Mouse (Mus musculus) kidney, postnatal 36 days (tissue): ENCODE measurements around the gene Creb3l4.

Experiments used
- DNase-seq, 2 experiments: peaks; one replicate each; pipeline ENCODE4 v3.0.0; 2021 to 2022; ENCODE audit warnings: mixed read lengths in 2 of 2

Creb3l4 gene

GRCm38 (mm10) chr3:90224331-90224730, 19.0 kb downstream of the Creb3l4 start:
- DNase-seq = no peak

- no peak for DNase-seq
These were observed 20.4 kb downstream of the Creb3l4 start for GRCm38 (mm10) chr3:90222941-90223340.

- no peak for DNase-seq
These were observed 20.9 kb downstream of the Creb3l4 start for GRCm38 (mm10) chr3:90222455-90222854.

- no peak for DNase-seq
These were observed 22.2 kb downstream of the Creb3l4 start for GRCm38 (mm10) chr3:90221123-90221522.

- peak; percentile 88 to 90 for DNase-seq
These were observed 22.8 kb downstream of the Creb3l4 start for GRCm38 (mm10) chr3:90220531-90220951.

GRCm38 (mm10) chr3:90220088-90220487, 23.2 kb downstream of the Creb3l4 start:
- DNase-seq = peak; percentile 62 to 76

DNA sequence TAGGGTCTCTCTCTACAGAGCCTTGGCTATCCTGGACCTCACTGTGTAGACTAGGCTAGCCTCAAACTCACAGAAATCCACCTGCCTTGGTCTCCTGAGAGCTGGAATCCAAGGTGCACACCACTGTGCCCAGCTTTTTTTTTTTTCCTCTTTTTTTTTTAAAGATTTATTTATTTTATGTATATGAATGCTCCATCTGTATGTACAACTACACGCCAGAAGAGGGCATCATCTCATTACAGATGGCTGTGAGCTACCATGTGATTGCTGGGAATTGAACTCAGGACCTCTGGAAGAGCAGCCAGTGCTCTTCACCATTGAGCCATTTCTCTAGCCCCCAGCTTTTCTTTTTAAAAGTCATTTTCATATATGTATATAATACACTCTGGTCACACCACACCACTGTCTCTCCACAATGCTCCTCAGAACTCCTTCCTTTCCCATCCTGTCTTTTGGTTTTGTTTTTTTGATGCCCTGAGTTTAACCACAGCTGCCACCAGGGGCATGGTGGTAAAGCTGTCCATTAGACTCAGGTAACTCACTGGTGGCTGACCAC, 27.4 kb downstream of the Creb3l4 start:
- DNase-seq = peak; percentile 30 to 34

DNA sequence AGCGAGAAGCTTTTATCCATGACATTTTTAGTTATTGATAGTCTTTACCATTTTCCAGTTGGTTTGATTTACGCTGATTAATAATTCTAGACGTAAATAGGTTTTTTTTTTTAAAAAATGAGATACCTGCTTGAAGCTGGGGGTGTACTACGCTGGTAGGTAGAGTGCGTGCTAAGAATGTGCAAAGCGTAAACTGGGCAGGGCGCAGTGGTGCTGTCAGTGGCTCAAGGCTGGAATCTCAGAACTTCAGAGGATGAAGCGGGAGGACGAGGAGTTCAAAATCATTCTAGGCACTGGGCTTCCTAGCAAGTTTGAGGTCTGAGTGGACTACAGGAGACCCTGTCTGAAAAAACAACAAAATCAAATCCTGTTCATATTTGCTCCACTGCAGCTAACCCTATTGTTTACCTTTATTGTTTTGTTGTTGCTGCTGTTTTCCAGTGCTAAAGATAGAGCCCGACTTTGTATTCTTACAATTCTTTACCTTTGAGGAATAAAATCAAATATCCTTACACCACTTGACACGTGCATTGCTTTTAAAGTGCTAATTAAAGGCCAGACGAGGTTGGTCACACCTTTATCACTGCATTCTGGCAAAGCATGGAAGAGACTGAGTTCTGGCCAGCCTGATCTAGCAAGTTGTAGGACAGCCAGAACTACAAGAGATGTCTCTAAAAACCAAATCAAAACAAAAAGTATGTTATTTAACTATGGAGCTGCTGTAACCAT, 29.2 kb downstream of the Creb3l4 start:
- peak; percentile 31 to 54 for DNase-seq

GRCm38 (mm10) chr3:90213377-90213866, 29.9 kb downstream of the Creb3l4 start, which contains the start of the genes Rps27 and Rab13:
Gene Rps27, minus strand, starts transcription at chr3:90213651.
Gene Rab13, plus strand, starts transcription at chr3:90213695.
- peak; percentile 88 to 95 for DNase-seq

DNA sequence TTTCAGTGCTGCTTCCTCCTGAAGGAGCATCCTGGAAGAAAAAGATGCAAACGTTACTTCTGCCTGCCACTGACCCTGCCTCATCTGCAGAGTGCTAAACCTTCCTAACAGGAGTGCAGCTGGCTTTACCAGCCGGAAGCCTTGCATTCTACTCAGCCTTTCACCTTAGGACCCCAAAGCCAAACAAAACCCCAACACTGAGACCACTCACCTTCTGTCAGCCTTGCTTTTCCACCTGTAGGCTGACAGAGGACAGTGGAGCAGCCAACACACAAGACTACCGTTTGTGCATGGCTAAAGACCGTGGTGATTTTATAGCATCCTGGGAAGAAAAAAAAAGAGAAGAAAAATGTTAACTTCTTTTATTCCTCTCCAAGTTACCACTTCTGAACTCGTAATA, 30.6 kb downstream of the Creb3l4 start:
- no peak for DNase-seq

DNA sequence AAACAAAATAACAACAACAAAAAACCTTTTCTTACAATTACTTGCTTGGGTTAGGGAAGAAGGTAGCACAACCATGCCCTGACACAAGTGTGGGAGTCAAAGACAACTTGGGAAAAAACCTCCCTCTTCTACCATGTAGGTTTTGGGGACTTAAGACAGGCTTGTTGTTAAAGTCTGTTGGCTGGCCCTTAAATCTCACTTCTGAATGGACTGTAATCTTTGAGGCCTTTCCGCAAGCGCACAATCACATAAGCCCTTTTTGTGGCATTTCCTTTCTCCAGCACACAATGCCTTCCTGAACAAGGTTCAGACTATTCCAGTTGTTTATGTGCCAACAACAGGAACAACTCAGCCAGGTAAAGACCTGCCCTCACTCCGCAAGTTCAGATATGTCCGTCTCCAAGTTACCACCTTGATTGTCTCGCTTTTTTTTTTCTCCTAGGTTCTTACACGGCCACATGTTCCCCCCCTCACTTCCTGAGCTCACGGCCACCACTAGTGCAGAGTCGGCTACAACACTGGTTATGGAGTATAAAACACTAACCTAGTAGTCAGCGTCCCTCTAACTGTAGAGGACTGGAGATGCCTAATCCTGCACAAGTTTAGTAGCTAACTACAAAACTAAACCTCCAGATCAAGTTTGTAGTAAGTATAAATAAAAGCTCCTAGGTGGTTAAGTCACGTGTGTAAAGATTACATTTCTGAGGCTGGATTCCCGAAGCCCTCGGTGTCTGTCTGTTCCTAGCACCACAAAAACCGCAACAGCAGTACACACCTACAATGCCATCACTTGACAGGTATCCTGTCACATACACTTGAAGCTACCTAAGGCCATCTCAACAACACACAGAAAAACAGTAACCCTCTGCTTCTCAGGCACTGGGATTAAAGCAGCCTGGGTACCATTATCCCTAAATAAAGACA, 31.6 kb downstream of the Creb3l4 start:
- DNase-seq = no peak

GRCm38 (mm10) chr3:90209908-90210566, 33.3 kb downstream of the Creb3l4 start:
- DNase-seq = no peak

DNA sequence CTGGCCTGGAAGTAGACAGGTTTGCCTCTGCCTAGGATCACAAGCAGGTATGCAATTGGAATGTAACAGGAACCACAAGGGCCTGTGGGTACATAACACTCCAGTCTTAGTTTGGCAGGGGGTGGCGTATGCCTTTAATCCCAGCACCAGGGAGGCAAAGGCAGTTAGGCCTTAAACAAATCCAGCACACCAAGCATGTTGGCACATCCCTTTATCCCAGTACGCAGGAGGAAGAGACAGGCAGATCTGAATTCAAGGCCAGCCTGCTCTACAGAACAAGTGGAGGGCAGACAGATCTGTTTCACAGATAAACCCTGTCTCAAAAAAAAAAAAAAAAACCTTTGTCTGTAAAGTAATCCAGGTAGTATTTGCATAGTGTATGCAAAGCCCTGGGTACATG, 34.6 kb downstream of the Creb3l4 start:
- no peak for DNase-seq

DNA sequence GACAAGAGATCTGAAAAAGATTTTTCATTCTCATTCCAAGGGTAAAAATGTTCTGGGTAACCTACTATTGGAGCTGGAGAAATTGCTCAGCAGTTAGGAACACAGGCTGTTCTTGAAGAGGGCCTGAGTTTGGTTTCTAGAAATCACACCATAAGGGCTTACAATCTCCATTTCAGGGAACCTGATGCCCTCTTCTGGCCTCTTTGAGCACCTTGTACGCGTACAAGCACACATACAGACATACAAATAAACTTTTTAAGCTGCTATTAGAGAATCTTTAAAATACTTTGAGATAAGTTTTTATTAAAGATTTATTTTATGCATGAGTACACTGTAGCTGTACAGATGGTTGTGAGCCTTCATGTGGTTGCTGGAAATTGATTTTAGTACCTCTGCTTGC, 38.7 kb downstream of the Creb3l4 start:
- DNase-seq = no peak

- DNase-seq = no peak
These were observed 39.7 kb downstream of the Creb3l4 start for GRCm38 (mm10) chr3:90203619-90204018.

DNA sequence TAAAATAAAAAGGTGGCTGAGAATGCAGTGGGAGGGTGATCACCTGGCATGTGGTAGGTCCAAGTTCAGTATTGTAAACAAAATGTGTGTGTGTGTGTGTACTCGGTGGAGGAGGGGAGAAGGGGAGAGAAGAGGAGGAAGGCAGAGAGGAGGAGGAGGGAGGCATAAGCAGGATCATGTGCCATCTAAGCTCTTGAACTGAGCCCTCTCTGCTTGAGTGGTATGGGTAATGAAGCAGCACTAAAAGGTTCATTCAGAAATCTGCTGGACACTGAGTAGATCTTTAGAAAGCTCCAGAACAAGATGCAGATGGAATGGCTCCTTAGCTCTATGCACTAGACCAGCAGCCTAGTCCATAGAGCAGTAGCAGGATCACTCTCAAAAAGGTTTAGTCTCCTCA, 40.4 kb downstream of the Creb3l4 start:
- DNase-seq = no peak

DNA sequence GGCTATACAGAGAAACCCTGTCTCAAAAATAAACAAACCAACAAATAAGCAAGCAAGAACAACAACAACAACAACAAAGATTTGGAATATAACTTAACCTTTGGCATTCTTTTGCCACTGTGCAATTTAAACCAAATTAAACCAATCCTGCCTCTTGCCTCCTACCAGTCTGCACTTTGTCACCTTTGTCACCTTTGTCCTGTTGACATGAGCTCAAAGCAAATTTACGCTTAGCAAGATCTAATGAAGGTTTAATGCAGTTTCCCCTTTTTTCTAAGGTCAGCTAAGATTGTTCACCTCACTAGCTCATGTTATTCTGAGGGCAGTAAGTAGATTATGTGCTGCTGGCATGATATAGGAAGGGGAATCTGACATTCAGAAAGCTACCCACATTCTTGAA, 45.8 kb downstream of the Creb3l4 start:
- no peak for DNase-seq

- no peak for DNase-seq
These were observed 47.7 kb downstream of the Creb3l4 start for GRCm38 (mm10) chr3:90195644-90196043.

DNA sequence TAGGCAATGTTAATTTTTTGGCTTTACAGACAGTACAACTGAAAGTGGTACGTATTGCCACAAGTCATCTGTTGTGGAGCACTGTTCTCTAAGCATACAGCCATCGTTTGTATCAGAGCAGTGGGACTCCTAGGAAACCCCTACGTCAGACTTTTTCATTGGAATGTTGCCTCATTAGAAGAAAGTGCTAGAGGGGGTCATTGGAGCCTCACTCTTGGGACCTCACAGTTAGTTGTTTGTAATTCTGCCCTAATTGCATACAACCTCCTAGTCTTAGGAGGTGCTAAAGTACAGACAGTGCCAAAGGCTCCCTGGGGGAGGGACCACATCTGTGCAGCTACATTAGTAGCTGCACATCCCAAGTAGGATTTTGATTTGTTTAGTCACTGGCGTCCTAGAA, 48.6 kb downstream of the Creb3l4 start:
- DNase-seq = no peak

DNA sequence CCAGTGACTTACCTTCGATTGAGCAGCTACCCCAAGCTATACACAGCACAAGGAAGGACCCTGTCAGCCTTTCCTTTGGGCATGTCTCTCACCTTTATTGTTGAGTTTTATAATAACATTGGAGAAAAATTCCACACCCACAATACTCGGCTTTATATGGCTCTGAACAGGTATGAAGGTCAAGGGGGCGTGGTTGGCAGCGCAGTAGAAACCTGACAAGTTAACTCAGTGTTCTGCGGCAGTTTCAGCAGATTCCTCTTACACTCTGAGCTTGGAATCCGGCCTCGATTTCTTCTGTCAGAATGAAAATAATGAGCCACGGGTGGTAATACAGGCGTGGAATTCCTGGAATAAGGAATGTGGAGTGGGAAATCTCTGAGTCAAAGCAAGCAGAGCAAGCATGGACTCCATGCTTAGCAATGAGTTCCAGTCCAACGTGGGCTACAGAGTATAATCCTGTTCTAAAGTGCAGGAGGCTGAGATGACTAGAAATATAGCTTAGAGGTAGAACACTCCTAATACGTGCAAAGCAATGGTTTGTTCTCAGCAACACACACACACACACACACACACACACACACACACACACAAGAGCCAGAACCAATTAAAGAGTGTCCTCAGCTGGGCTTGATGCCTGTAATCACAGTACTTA, 52.3 kb downstream of the Creb3l4 start:
- DNase-seq = no peak
